Mouse (Mus musculus): ENCODE results near the gene Snx15.

DNA sequence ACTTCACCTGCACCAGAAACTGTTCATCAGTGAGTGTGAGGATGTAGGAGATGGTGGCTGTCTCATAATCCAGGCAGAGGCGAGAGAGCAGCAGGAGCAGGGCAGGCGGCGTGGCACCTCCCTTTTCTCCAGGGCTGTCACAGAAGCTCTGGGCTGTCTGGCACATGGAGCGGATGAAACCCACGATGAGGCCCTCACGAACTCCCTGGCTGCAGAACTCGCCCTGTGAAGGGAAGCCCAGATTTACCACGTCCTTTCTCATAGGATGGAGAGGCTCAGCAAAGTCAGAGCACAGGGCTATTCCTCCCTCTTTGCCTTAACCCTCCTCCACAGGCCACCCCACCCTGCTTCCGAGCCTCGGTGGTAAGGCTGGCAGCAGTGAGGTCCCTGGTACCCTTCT lies 58.3 kb downstream of the Snx15 start:
- no peak for TF ChIP-seq CTCF (IDR thresholded peaks at IDR 0.05; ENCODE audit: low read depth, low read length)
- no peak for TF ChIP-seq POLR2A (IDR thresholded peaks at IDR 0.05; ENCODE audit: borderline replicate concordance, low read depth, low read length)
